Mouse (Mus musculus): ENCODE data around the gene Gm9. TPM values are rescaled to one million over a fixed set of nuclear protein-coding genes. Genes with fewer than 3 reads are reported as not detected.
"Not testable (repeated sequence)": the region's sequence is repeated elsewhere in the genome, so short reads cannot be mapped to it uniquely, and the experiment has no call there.

Gene Gm9
- total RNA-seq (2021) = not detected
- long read RNA-seq, experiment 1 = 0 reads
- long read RNA-seq, experiment 2 = 0 reads

GRCm38 (mm10) chrX:37210941-37211340 lies at the start of gene Gm9:
Gene Gm9 (minus strand): TSS chrX:37211041.
- DNase-seq = no peak

GRCm38 (mm10) chrX:37249619-37250018 lies 38.8 kb upstream of the Gm9 start, which contains the start of gene Rhox3a:
Gene Rhox3a (plus strand): TSS chrX:37249919.
- DNase-seq = not testable (repeated sequence)

- not testable (repeated sequence) for DNase-seq
These were observed 33.8 kb upstream of the Gm9 start, which contains the start of gene Rhox2a for GRCm38 (mm10) chrX:37244676-37245075. Gene Rhox2a (plus strand): TSS chrX:37244976.

- not testable (repeated sequence) for DNase-seq
These were observed 11.3 kb upstream of the Gm9 start, which contains the start of gene Rhox1 for GRCm38 (mm10) chrX:37222158-37222557. Gene Rhox1 (minus strand): TSS chrX:37222258.

- DNase-seq = no peak
These were observed 12.2 kb downstream of the Gm9 start for GRCm38 (mm10) chrX:37198676-37199075.

GRCm38 (mm10) chrX:37191744-37192379 lies 19.0 kb downstream of the Gm9 start:
- no peak for DNase-seq

- peak; percentile 76 for DNase-seq
These were observed 19.6 kb downstream of the Gm9 start, which contains the start of the genes Ndufa1 and Rnf113a1 for GRCm38 (mm10) chrX:37191105-37191743. Gene Ndufa1 (minus strand): TSS chrX:37191163. Gene Rnf113a1 (plus strand): TSS chrX:37191245.

GRCm38 (mm10) chrX:37190755-37191104 lies 20.1 kb downstream of the Gm9 start:
- no peak for DNase-seq

GRCm38 (mm10) chrX:37184401-37184800 lies 26.4 kb downstream of the Gm9 start:
- not testable (repeated sequence) for DNase-seq

- DNase-seq = no peak
These were observed 42.1 kb downstream of the Gm9 start, which contains the start of gene Akap14 for GRCm38 (mm10) chrX:37168742-37169141. Gene Akap14 (minus strand): TSS chrX:37168842.

GRCm38 (mm10) chrX:37167085-37167484 lies 43.8 kb downstream of the Gm9 start:
- no peak for DNase-seq

GRCm38 (mm10) chrX:37163115-37163514 lies 47.7 kb downstream of the Gm9 start:
- no peak for DNase-seq

- no peak for DNase-seq
These were observed 49.7 kb downstream of the Gm9 start for GRCm38 (mm10) chrX:37161169-37161568.

Other genes with a start within 250 kb of the Gm9 start
- 1 to 10 TPM; 2.7 to 2.9 TPM for gene Sept6, start 219.2 kb downstream of the Gm9 start, total RNA-seq (2021)
- not detected for gene Sowahd, start 162.2 kb downstream of the Gm9 start, total RNA-seq (2021)
- 100 to 1,000 TPM; 239 to 266 TPM for gene Rpl39, start 125.6 kb downstream of the Gm9 start, total RNA-seq (2021)
- gene Upf3b, start 100.7 kb downstream of the Gm9 start, total RNA-seq (2021) = 1 to 10 TPM; 8.5 to 8.7 TPM
- 1 to 10 TPM; 6.4 to 8.3 TPM for gene Nkap, start 84.2 kb downstream of the Gm9 start, total RNA-seq (2021)
- not detected for gene Akap14, start 42.2 kb downstream of the Gm9 start, total RNA-seq (2021)
- 100 to 1,000 TPM; 430 to 453 TPM for gene Ndufa1, start 19.9 kb downstream of the Gm9 start, total RNA-seq (2021)
- 1 to 10 TPM; 1.8 to 2.8 TPM for gene Rnf113a1, start 19.8 kb downstream of the Gm9 start, total RNA-seq (2021)
- not detected for gene Rhox1, start 11.2 kb upstream of the Gm9 start, total RNA-seq (2021)
- gene Rhox2a, start 33.9 kb upstream of the Gm9 start, total RNA-seq (2021) = not detected
- gene Rhox3a, start 38.9 kb upstream of the Gm9 start, total RNA-seq (2021) = not detected
- not detected for gene Rhox4a, start 54.3 kb upstream of the Gm9 start, total RNA-seq (2021)
- not detected for gene Rhox3a2, start 169.0 kb upstream of the Gm9 start, total RNA-seq (2021)
- not detected for gene Rhox4a2, start 179.8 kb upstream of the Gm9 start, total RNA-seq (2021)
- not detected for gene Rhox2b, start 201.0 kb upstream of the Gm9 start, total RNA-seq (2021)
- gene Rhox4b, start 221.5 kb upstream of the Gm9 start, total RNA-seq (2021) = not detected
- not detected for gene Rhox2c, start 242.6 kb upstream of the Gm9 start, total RNA-seq (2021)
- not detected for gene Rhox3c, start 247.5 kb upstream of the Gm9 start, total RNA-seq (2021)

Data from gastrocnemius, postnatal 25 days (tissue).